Mouse (Mus musculus): Measurements from ENCODE around the gene Trim54.

Trim54 gene

DNA sequence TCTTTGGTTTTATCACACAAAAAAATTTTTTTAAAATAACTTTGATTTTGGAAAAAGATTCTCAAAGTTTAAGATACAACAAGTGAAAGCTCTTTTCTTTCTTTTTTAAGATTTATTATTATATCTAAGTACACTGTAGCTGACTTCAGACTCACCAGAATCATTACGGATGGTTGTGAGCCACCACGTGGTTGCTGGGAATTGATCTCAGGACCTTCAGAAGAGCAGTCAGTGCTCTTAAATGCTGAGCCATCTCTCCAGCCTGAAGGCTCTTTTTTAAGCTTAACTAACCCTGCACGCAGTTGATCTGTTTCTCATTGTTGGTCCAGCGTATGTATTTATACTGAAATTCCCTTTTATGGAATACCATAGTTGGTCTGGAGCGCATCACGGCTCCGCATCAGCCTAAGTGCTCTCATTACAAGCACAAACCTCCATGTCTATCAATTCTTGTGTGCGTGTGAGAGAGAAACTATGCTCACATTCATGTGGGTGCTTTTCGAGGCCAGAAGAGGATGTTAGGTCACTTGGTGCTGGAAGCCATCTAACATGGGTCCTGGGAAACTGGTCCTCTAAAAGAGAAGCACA is 64.8 kb downstream of the Trim54 start:
- no peak for DNase-seq (ENCODE audit: low spot score in 2 of 2)

DNA sequence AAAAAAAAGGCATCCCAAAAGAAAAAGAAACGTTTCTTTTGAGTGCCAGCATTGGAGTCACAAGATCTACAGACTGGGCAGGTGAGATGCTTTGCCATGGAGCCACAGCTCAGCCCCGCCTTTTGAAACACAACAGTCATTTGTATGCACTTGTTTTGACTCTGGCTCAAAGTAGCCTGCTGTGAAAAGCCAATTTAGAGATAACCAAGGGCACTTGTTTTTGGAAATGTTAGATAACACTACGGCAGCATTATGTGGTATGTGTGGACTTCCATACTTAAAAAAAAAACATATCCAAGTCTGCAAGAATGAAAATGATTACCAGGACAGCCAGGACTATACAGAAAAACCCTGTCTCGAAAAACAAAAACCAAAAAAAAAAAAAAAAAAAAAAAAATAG is 67.2 kb downstream of the Trim54 start:
- no peak for DNase-seq (ENCODE audit: low spot score in 2 of 2)

Data from spleen, postnatal 36 days (tissue).